Mouse (Mus musculus) embryonic fibroblast, embryonic 13.5 days (primary cell): ENCODE measurements around the gene Smarcb1. TPM values are rescaled to one million over a fixed set of nuclear protein-coding genes. Genes with fewer than 3 reads are reported as not detected.

ENCODE experiments used
- H3K27ac ChIP-seq: 2 replicates; pipeline ENCODE4 v1.5.1; 2012; ENCODE audit warnings: low read length, control low read depth, inconsistent platforms; ENCODE audit not compliant: insufficient read depth
- H3K4me1 ChIP-seq: 2 replicates; pipeline ENCODE4 v1.6.1; 2011; ENCODE audit warnings: low read length; ENCODE audit not compliant: control insufficient read depth, insufficient read depth
- H3K4me3 ChIP-seq: 2 replicates; pipeline ENCODE4 v1.5.1; 2011; ENCODE audit warnings: mild to moderate bottlenecking, control low read depth, low read length; ENCODE audit not compliant: insufficient read depth
- CTCF ChIP-seq: IDR thresholded peaks from 2 replicates; pipeline ENCODE4 v1.5.1; 2011; ENCODE audit warnings: mild to moderate bottlenecking, control low read depth, low read length, moderate library complexity, borderline replicate concordance; ENCODE audit not compliant: insufficient read depth
- POLR2A ChIP-seq: IDR thresholded peaks from 2 replicates; pipeline ENCODE4 v1.6.1; 2011; ENCODE audit warnings: low read depth, mild to moderate bottlenecking, control low read depth, low read length, moderate library complexity
- polyA plus RNA-seq: library from polyadenylated mRNA; stranded (reverse); fragments of >200 nt; gene quantifications from 2 replicates; pipeline ENCODE4 v1.2.4, GENCODE M21; 2011; ENCODE audit warnings: low read depth; ENCODE audit not compliant: missing spikeins, insufficient read length

Smarcb1 gene
- 56.2 and 77.9 TPM in 2 replicates for polyA plus RNA-seq

GRCm38 (mm10) chr10:75921026-75921725 is at the start of gene Smarcb1:
Gene Smarcb1 (minus strand): TSS chr10:75921617.
- TF ChIP-seq POLR2A (peak; percentile 90), CTCF (no peak)
- Histone ChIP-seq H3K4me3 (peak within 1 kb of the TSS; percentile 73), H3K27ac (peak within 1 kb of the TSS; percentile 91), H3K4me1 (peaks cover 8% of the 10 kb centered on the region)

- Histone ChIP-seq H3K27ac (no peak within 1 kb of the TSS), H3K4me3 (no peak within 1 kb of the TSS), H3K4me1 (no peaks in the 10 kb centered on the region)
- TF ChIP-seq POLR2A (no peak), CTCF (no peak)
Measured at GRCm38 (mm10) chr10:75954381-75954811, 33.0 kb upstream of the Smarcb1 start, which contains the start of gene Gm5134. Gene Gm5134 (plus strand): TSS chr10:75954514.

GRCm38 (mm10) chr10:75951424-75952050 is 30.1 kb upstream of the Smarcb1 start:
- H3K4me3 ChIP-seq = peak overlapping the region; percentile 18
- no peak overlapping the region for H3K27ac ChIP-seq
- H3K4me1 ChIP-seq = no peaks in the 10 kb centered on the region
- no peak for TF ChIP-seq CTCF
- TF ChIP-seq POLR2A = no peak

- no peaks in the 10 kb centered on the region for H3K4me1 ChIP-seq
- H3K4me3 ChIP-seq = 0 out of 2 replicates have a peak overlapping the region, but pooled peaks have one; percentile 14
- H3K27ac ChIP-seq = no peak overlapping the region
- no peak for TF ChIP-seq CTCF
Measured at GRCm38 (mm10) chr10:75950791-75951210, 29.4 kb upstream of the Smarcb1 start.

GRCm38 (mm10) chr10:75949053-75950045 is 27.9 kb upstream of the Smarcb1 start:
- TF ChIP-seq CTCF (no peak), POLR2A (no peak)
- H3K4me3 ChIP-seq = no peak overlapping the region
- no peak overlapping the region for H3K27ac ChIP-seq
- no peaks in the 10 kb centered on the region for H3K4me1 ChIP-seq

- Histone ChIP-seq H3K4me1 (no peaks in the 10 kb centered on the region; the same call in 1 of the 2 replicates), H3K4me3 (no peak overlapping the region), H3K27ac (no peak overlapping the region)
- no peak for TF ChIP-seq POLR2A
- no peak for TF ChIP-seq CTCF
Measured at GRCm38 (mm10) chr10:75948079-75948478, 26.7 kb upstream of the Smarcb1 start.

GRCm38 (mm10) chr10:75945896-75946295 is 24.5 kb upstream of the Smarcb1 start:
- Histone ChIP-seq H3K27ac (no peak overlapping the region), H3K4me1 (no peaks in the 10 kb centered on the region; the same call in 1 of the 2 replicates), H3K4me3 (no peak overlapping the region)
- TF ChIP-seq CTCF (no peak), POLR2A (no peak)

- Histone ChIP-seq H3K4me3 (no peak overlapping the region), H3K27ac (no peak overlapping the region), H3K4me1 (no peaks in the 10 kb centered on the region; the same call in 1 of the 2 replicates)
- TF ChIP-seq POLR2A = no peak
- no peak for TF ChIP-seq CTCF
Measured at GRCm38 (mm10) chr10:75945213-75945612, 23.8 kb upstream of the Smarcb1 start.
